Mouse (Mus musculus) embryonic facial prominence, embryonic 15.5 days (tissue): ENCODE data around the gene Lmntd2. TPM values are rescaled to one million over a fixed set of nuclear protein-coding genes. Genes with fewer than 3 reads are reported as not detected.

ENCODE experiments used
- ATAC-seq: fragments of 200-750 bp; cut with Nextera tagmentation; 2 replicates; pipeline ENCODE4 v1.8.0; 2017; ENCODE audit warnings: low read depth, moderate TSS enrichment; ENCODE audit not compliant: insufficient number of reproducible peaks, low FRiP score, low TSS enrichment
- H3K27ac ChIP-seq: fragments of 300-500 bp; sonication (generic); replicated peaks from 2 replicates; pipeline ENCODE4 v1.5.1; 2015; ENCODE audit warnings: mild to moderate bottlenecking, inconsistent platforms
- H3K27me3 ChIP-seq: fragments of 300-500 bp; sonication (generic); 2 replicates; pipeline ENCODE4 v1.6.1; 2015; ENCODE audit warnings: inconsistent platforms
- H3K36me3 ChIP-seq: fragments of 300-500 bp; sonication (generic); 2 replicates; pipeline ENCODE4 v1.6.1; 2015; ENCODE audit warnings: mild to moderate bottlenecking, inconsistent platforms
- H3K4me1 ChIP-seq: fragments of 300-500 bp; sonication (generic); 2 replicates; pipeline ENCODE4 v1.6.1; 2015; ENCODE audit warnings: inconsistent platforms
- H3K4me2 ChIP-seq: fragments of 300-500 bp; sonication (generic); replicated peaks from 2 replicates; pipeline ENCODE4 v1.6.1; 2015; ENCODE audit warnings: mild to moderate bottlenecking, inconsistent platforms
- H3K4me3 ChIP-seq: fragments of 300-500 bp; sonication (generic); replicated peaks from 2 replicates; pipeline ENCODE4 v1.5.1; 2015; ENCODE audit warnings: mild to moderate bottlenecking, inconsistent platforms
- H3K9ac ChIP-seq: fragments of 300-500 bp; sonication (generic); 2 replicates; pipeline ENCODE4 v1.6.1; 2015; ENCODE audit warnings: inconsistent platforms
- H3K9me3 ChIP-seq: fragments of 300-500 bp; sonication (generic); replicated peaks from 2 replicates; pipeline ENCODE4 v1.6.1; 2016; ENCODE audit warnings: inconsistent platforms
- WGBS: fragments of 180-500 bp; shearing (Covaris S2); methylation state at CpG from one replicate; pipeline ENCODE4 v1.1.7; 2015; 5-methylcytosine and 5-hydroxymethylcytosine counted together
- polyA plus RNA-seq: library from polyadenylated mRNA; unstranded; fragments of >200 nt; fragmentation: Nextera tagmentation; extraction: Ambion mirVana; gene quantifications from 2 replicates; pipeline ENCODE4 v1.2.1, GENCODE M21; 2015

Lmntd2 gene
- polyA plus RNA-seq, 1 experiment from 2014 or later = 3.6 TPM

DNA sequence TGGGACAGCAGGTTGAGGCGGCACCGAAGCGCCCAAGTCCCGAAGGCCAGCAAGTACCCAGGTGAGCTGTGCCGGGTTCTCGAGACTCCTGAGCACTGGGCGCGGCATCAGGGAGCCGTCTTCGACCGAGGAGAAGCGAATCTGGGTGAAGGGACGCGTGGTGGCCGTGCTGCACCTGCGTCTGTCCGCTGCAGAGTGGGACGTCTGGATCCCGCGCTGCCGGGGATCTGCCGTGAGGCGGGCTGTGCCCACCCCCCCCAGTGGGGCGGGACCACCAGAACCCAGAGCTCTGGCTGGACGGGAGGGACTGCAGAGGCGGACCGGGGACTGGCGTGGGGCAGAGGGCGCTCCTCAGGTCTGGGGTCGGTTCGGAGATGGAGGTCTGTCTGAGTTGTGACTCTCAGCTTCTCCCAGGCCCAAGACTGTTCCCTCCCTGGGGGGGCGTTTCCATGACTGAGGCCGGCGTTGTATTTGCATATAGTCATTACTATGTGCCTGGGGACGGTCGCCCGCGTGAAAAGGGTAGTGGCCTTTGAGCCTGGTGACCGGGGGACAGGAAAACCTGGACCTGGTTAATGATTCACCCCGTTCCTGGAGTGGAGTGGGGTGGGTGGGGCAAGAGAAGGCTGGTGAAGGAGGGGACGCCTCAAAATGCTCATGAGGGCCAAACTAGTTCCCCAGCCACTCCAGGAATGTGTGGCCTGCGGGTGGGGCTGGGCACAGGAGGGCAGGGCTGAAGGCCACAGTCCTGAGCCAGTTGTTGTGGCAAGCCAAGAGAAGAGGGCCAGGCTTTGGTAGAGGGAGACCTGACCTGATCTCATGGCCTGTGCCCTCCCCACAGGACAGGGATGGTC, 2.2 kb upstream of the Lmntd2 start:
- H3K4me1 ChIP-seq = peaks cover 48% of the 10 kb centered on the region
- under 1% methylated on average over 42 of the region's 42 CpGs for WGBS
- peak; percentile 56 for ATAC-seq

DNA sequence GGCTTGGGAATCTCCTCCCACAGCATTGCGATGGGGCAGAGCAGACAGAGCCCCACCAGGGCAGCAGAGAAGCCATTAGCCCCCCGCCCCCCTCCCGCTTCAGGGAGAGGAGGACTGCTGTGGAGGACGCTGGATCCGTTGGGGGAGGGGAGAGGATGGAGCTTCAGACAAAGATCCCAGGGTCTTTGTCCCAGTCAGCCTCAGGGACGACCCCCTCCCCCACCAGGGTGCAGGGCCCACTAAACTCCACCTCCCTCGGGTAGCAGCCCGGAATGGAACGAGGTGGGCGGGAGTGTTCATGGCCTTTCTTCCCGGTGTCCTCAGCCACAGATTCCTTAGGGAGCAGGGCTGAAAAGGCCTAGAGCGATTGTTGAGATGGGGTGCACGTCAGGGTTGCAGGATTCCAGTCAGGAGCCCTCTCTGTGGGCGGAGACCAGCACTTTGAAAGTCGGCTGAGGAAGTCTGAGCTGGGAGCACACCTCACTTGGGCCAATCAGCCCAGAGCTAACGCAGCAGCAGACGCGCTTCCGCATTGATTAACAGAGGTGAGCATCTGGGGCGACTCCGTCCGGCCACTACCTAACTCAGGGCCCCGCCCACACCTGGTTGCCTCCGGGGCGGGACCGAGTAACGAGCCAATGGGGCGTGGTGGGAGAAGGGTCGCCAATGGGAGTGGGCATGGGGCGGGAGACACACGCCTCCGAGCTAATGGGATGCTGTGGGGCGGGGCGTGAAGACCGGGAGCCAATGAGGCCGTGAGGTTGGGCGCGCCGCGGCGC, 1.4 kb upstream of the Lmntd2 start, which contains the start of gene Rassf7:
Rassf7 (plus strand) TSS at position 760 of the 779 bp plus-strand sequence.
- WGBS = under 1% methylated on average over 41 of the region's 41 CpGs

More for the DNA sequence above, 2.2 kb upstream of the Lmntd2 start:
- Histone ChIP-seq H3K4me2 (peak overlapping the region; percentile 95), H3K9ac (peak overlapping the region; percentile 57), H3K9me3 (no peaks in the 10 kb centered on the region), H3K4me3 (peak overlapping the region; percentile 73), H3K27me3 (no peaks in the 10 kb centered on the region), H3K27ac (peak overlapping the region; percentile 90), H3K36me3 (peaks cover 4% of the 10 kb centered on the region; the same call in 1 of the 2 replicates)

DNA sequence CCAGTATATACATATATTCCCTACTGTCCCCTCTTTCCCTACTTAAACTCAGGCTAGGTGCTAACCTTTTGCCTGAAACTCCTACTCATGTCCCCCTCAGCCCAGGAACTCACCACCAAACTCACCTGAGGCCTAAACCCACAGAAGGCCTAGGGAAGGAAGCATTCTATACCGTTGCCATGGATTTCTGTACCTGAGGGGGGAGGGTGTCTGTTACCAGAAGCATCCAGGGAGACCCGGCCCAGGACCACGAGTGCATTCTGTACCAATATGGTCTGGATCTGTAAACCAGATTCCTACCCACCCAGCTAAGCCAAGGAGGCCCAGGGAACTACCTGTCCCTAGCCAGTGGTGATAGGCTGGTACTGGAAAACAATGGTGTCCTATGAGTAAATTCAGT, 430 bp upstream of the Lmntd2 start:
- Histone ChIP-seq H3K4me2 (no peak overlapping the region), H3K9me3 (no peaks in the 10 kb centered on the region), H3K4me1 (peaks cover 37% of the 10 kb centered on the region), H3K36me3 (peaks cover 4% of the 10 kb centered on the region; the same call in 1 of the 2 replicates), H3K27ac (no peak overlapping the region), H3K27me3 (no peaks in the 10 kb centered on the region), H3K9ac (no peak overlapping the region), H3K4me3 (no peak overlapping the region)
- 51% methylated on average over 3 of the region's 3 CpGs for WGBS
- no peak for ATAC-seq

More for the DNA sequence above, 1.4 kb upstream of the Lmntd2 start, which contains the start of gene Rassf7:
- H3K9ac ChIP-seq = peak within 1 kb of the TSS; percentile 57
- peak within 1 kb of the TSS; percentile 73 for H3K4me3 ChIP-seq
- H3K4me2 ChIP-seq = peak within 1 kb of the TSS; percentile 95
- peaks cover 40% of the 10 kb centered on the region for H3K4me1 ChIP-seq
- peaks cover 4% of the 10 kb centered on the region; the same call in 1 of the 2 replicates for H3K36me3 ChIP-seq
- peak within 1 kb of the TSS; percentile 90 for H3K27ac ChIP-seq
- peak; percentile 93 for ATAC-seq
- H3K27me3 ChIP-seq = no peaks in the 10 kb centered on the region
- no peaks in the 10 kb centered on the region for H3K9me3 ChIP-seq

DNA sequence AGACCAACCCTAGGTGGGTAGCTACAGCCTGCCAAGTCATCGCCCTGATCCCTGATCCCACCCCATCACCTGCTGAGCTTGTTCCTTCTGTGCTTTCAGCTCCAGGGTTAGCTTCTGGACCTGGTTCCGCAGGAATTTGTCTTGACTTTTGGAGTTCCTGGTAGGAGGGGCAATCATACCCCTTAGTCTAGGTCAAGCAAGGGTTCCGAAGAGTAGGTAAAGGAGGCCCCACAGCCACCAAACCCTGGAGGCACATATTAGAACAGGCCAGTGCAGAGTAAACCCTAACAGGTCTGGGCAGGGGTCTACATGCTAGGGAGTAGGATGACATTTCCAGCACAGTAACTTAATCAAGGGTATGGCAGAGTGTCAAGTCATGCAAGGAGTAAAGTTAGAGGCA, 747 bp downstream of the Lmntd2 start:
- peaks cover 31% of the 10 kb centered on the region for H3K4me1 ChIP-seq
- no peak for ATAC-seq
- no peak overlapping the region for H3K9ac ChIP-seq
- no peak overlapping the region for H3K4me2 ChIP-seq
- no peaks in the 10 kb centered on the region for H3K27me3 ChIP-seq
- no peak overlapping the region for H3K4me3 ChIP-seq
- peaks cover 4% of the 10 kb centered on the region; the same call in 1 of the 2 replicates for H3K36me3 ChIP-seq
- no peaks in the 10 kb centered on the region for H3K9me3 ChIP-seq
- 57% methylated on average over 3 of the region's 3 CpGs for WGBS
- peak overlapping the region; percentile 31; the same call in 1 of the 2 replicates for H3K27ac ChIP-seq

DNA sequence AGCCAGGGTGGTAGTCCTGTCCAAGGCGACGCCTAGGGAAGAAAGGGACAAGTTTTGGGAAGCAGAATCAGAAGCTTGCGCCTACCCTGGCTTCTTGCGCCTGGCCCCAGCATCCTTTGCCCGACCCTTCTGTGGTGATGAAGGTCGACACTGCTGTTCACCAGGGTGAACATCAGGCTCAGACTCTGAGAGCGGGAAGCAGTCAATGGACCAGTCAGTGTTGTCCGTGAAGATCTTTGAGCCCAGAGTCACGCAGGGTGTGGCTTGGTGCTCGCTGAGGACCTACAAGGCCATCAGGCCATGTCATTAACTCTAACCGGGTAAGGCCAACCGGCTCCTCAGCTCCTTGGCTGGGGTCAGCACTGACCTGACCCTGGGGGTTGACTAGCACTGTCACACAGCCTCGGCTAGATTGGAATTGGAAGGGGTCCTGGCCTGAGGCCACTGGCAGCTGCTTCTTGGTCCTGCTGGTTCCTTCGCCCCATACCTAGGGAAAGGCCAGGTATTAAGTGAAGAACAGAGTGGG, 3.2 kb downstream of the Lmntd2 start:
- no peaks in the 10 kb centered on the region for H3K27me3 ChIP-seq
- H3K27ac ChIP-seq = no peak overlapping the region
- WGBS = 84% methylated on average over 14 of the region's 14 CpGs
- no peaks in the 10 kb centered on the region for H3K9me3 ChIP-seq
- no peaks in the 10 kb centered on the region for H3K36me3 ChIP-seq
- H3K9ac ChIP-seq = no peak overlapping the region
- no peak overlapping the region for H3K4me2 ChIP-seq
- H3K4me3 ChIP-seq = no peak overlapping the region
- ATAC-seq = no peak
- peaks cover 9% of the 10 kb centered on the region; the same call in 1 of the 2 replicates for H3K4me1 ChIP-seq

DNA sequence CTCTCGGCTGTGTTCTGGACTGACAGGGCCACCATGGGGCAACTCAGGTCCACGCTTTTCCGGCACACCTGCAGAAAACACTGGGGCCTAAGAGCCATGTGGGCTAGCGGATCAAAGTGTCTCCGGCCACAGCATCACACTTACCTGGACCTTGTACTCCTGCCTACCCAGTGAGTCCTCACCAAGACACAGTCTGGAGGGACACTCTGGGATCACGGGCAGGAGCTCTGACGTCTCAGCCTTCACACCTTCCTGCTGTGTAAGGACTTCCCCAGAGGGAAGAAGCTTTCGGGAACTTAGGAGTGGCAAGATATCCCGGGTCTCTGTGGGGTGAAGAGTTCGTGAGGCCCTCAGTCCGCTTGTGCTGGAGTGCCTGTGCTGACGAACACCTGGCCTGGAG, 3.7 kb downstream of the Lmntd2 start:
- ATAC-seq = no peak
- Histone ChIP-seq H3K9me3 (no peaks in the 10 kb centered on the region), H3K36me3 (no peaks in the 10 kb centered on the region), H3K27ac (no peak overlapping the region), H3K4me2 (no peak overlapping the region), H3K4me3 (no peak overlapping the region), H3K27me3 (no peaks in the 10 kb centered on the region), H3K9ac (no peak overlapping the region), H3K4me1 (peaks cover 7% of the 10 kb centered on the region; the same call in 1 of the 2 replicates)
- WGBS = 80% methylated on average over 12 of the region's 12 CpGs

DNA sequence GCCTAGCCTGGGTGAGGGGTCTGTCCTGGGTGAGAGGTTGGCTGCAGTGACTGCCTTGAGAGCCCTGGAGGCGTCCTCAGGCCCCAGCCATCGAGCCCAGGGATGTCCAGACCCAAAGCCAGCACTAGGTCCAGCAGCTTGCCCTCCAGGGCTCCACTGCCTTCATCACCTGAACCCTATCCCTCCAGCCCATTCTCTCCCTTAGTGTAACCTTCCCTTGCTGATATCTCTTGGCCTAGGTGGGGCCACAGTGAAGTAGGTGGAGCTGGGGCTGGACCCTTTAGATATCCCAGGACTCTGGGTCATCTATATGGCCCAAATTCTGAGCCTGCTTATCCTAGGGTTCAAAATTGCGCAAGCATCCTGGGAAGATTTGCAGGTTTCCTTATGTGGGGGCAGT, 4.4 kb downstream of the Lmntd2 start:
- H3K4me1 ChIP-seq = 0 out of 2 replicates have a peak, but pooled peaks cover under 1% of the 10 kb centered on the region
- H3K9ac ChIP-seq = no peak overlapping the region
- H3K27ac ChIP-seq = no peak overlapping the region
- H3K9me3 ChIP-seq = no peaks in the 10 kb centered on the region
- H3K4me2 ChIP-seq = no peak overlapping the region
- 57% methylated on average over 3 of the region's 3 CpGs for WGBS
- no peaks in the 10 kb centered on the region for H3K36me3 ChIP-seq
- no peak overlapping the region for H3K4me3 ChIP-seq
- no peaks in the 10 kb centered on the region for H3K27me3 ChIP-seq
- no peak for ATAC-seq

DNA sequence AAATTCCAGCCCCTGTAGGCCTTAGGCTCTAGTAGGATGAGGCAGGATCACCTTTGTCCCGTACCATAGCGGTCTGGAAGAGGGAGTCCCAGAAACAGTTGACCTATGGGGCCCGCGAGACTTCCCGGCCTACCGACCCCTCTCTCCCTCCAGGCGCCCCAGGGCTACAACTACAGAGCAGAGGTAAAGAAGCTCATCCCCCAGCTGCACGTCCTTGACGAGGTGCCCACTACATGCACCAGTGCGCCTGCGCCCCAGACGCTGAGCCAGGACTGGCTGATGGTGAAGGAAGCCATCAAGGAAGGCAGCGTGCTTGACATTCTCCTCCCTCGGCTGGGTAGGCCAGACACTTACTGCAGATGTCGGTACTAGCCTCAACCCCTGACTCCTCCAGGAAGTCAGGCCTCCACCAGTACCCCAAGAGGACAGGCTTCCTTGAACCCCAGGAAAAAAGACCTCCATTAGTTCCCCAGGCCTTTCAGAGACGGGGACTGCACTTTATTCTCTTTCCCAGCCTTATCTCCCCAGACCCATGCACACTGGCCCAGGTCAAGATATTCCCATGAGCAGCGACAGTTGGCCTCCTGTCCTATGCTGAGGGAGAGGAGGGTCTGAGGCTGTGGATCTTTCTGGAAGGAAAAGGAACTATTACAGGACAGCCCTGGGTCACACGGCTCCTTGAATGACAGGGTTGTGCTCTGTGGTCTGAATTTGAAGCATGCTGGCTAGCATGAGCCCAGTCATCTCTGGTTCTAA, 7.5 kb downstream of the Lmntd2 start:
- whole genome bisulfite sequencing = 88% methylated on average over 18 of the region's 18 CpGs

DNA sequence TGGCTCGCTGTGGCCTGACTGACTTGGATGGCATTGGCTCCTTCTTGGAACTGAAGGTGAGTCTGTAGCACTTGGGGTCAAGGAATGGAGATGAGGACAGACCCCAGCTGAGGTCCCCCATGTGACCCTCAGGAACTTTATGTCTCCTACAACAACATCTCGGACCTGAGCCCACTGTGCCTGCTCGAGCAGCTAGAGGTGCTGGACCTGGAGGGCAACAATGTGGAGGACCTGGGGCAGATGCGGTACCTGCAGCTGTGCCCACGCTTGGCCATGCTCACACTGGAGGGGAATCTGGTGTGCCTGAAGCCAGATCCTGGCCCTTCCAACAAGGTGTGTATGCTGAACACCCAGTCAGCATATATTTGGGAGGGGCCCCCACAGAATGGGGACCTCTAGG, 8.4 kb downstream of the Lmntd2 start:
- Histone ChIP-seq H3K4me1 (no peaks in the 10 kb centered on the region), H3K4me3 (no peak overlapping the region), H3K9me3 (no peaks in the 10 kb centered on the region), H3K27me3 (no peaks in the 10 kb centered on the region), H3K27ac (no peak overlapping the region), H3K36me3 (no peaks in the 10 kb centered on the region), H3K9ac (no peak overlapping the region), H3K4me2 (no peak overlapping the region)
- ATAC-seq = no peak
- WGBS = 92% methylated on average over 5 of the region's 5 CpGs

More for the DNA sequence above, 7.5 kb downstream of the Lmntd2 start:
- Histone ChIP-seq H3K4me1 (no peaks in the 10 kb centered on the region), H3K36me3 (no peaks in the 10 kb centered on the region), H3K4me3 (no peak overlapping the region), H3K27me3 (no peaks in the 10 kb centered on the region), H3K4me2 (no peak overlapping the region), H3K9me3 (no peaks in the 10 kb centered on the region), H3K9ac (no peak overlapping the region), H3K27ac (no peak overlapping the region)
- ATAC-seq = no peak

DNA sequence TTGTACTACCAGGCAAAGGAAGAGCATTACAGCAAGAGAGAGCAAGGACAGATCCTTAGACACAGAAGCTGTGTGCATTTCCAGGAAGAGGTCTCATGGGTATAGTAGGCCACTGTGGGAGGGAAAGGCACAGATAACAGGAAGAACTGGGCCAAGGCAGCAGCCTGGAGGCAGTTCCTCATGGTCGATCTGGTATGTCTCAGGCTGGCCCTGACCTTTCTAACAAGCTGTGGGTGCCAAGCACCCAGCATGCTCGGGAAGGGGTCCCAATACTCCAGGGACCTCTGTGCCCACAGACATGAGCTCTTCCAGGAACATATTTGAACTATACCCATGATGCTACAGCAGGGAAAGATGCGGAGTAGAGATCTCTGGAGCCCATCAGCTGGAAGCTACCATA, 9.3 kb downstream of the Lmntd2 start:
- Histone ChIP-seq H3K4me3 (no peak overlapping the region), H3K9ac (no peak overlapping the region), H3K4me2 (no peak overlapping the region), H3K4me1 (no peaks in the 10 kb centered on the region), H3K27me3 (no peaks in the 10 kb centered on the region), H3K27ac (no peak overlapping the region), H3K9me3 (no peaks in the 10 kb centered on the region), H3K36me3 (no peaks in the 10 kb centered on the region)
- 76% methylated on average over 3 of the region's 3 CpGs for WGBS
- no peak for ATAC-seq
